Mouse (Mus musculus) right cerebral cortex, postnatal 14 days (tissue): ENCODE data around the gene Tcf7l1.

Source experiments
- DNase-seq: peaks from one replicate; pipeline ENCODE4 v3.0.0; 2022

Gene Tcf7l1

GRCm38 (mm10) chr6:72655309-72656052, 133.6 kb downstream of the Tcf7l1 start:
- DNase-seq = peak; percentile 17

- no peak for DNase-seq
Measured at GRCm38 (mm10) chr6:72654355-72654754, 134.7 kb downstream of the Tcf7l1 start.

- no peak for DNase-seq
Measured at GRCm38 (mm10) chr6:72653419-72653818, 135.6 kb downstream of the Tcf7l1 start.

- DNase-seq = peak; percentile 52
Measured at GRCm38 (mm10) chr6:72650338-72650851, 138.7 kb downstream of the Tcf7l1 start.

- DNase-seq = no peak
Measured at GRCm38 (mm10) chr6:72648002-72648595, 141.0 kb downstream of the Tcf7l1 start.

- DNase-seq = peak; percentile 82
Measured at GRCm38 (mm10) chr6:72647383-72647820, 141.7 kb downstream of the Tcf7l1 start.

GRCm38 (mm10) chr6:72645364-72645763, 143.7 kb downstream of the Tcf7l1 start:
- DNase-seq = no peak

- DNase-seq = no peak
Measured at GRCm38 (mm10) chr6:72644576-72644975, 144.5 kb downstream of the Tcf7l1 start.

GRCm38 (mm10) chr6:72641218-72641954, 147.7 kb downstream of the Tcf7l1 start:
- no peak for DNase-seq

- DNase-seq = no peak
Measured at GRCm38 (mm10) chr6:72636940-72637339, 152.1 kb downstream of the Tcf7l1 start.

- DNase-seq = no peak
Measured at GRCm38 (mm10) chr6:72635760-72636431, 153.2 kb downstream of the Tcf7l1 start.

- DNase-seq = no peak
Measured at GRCm38 (mm10) chr6:72634311-72634710, 154.7 kb downstream of the Tcf7l1 start.

- no peak for DNase-seq
Measured at GRCm38 (mm10) chr6:72631700-72632099, 157.4 kb downstream of the Tcf7l1 start.

- no peak for DNase-seq
Measured at GRCm38 (mm10) chr6:72630961-72631360, 158.1 kb downstream of the Tcf7l1 start.

GRCm38 (mm10) chr6:72630370-72630769, 158.7 kb downstream of the Tcf7l1 start:
- DNase-seq = no peak

- DNase-seq = peak; percentile 18
Measured at GRCm38 (mm10) chr6:72627276-72627675, 161.8 kb downstream of the Tcf7l1 start.

- DNase-seq = no peak
Measured at GRCm38 (mm10) chr6:72626391-72626790, 162.7 kb downstream of the Tcf7l1 start.

GRCm38 (mm10) chr6:72623661-72624402, 165.2 kb downstream of the Tcf7l1 start:
- DNase-seq = no peak

- DNase-seq = no peak
Measured at GRCm38 (mm10) chr6:72622917-72623316, 166.1 kb downstream of the Tcf7l1 start.

GRCm38 (mm10) chr6:72620920-72621319, 168.1 kb downstream of the Tcf7l1 start:
- no peak for DNase-seq

- DNase-seq = no peak
Measured at GRCm38 (mm10) chr6:72619734-72620532, 169.1 kb downstream of the Tcf7l1 start.
